8 mouse cellular contexts compared by ENCODE assay signal in genomic region chr8:94172809-94173732, GRCm38 (mm10). TPM values are rescaled to one million over a fixed set of nuclear protein-coding genes. Genes with fewer than 3 reads are reported as not detected.
A peak's percentile ranks its signal among the peaks of the same experiment; 100 is the strongest.
DNase-seq lines count a peak whose midpoint lies in the region; ATAC-seq and TF ChIP-seq lines count a peak whose summit lies in the region.

No protein-coding gene starts in this region.

- DNase-seq in left cerebral cortex, adult 2 months (ENCODE audit: extremely low spot score in 1 of 2, low spot score in 2 of 2): no peak
- DNase-seq in left cerebral cortex, adult 9 months (ENCODE audit: low spot score in 2 of 2): no peak
- DNase-seq in ZHBTc4 (ENCODE audit: low read depth, low spot score): peak; percentile 53
- DNase-seq in forebrain, postnatal 0 days: no peak
- DNase-seq in liver, adult 2 months (ENCODE audit: extremely low read depth, low read depth, low spot score): peak; percentile 39
- DNase-seq in ovary, postnatal 10 days (ENCODE audit: low spot score): no peak
- DNase-seq in adrenal gland, adult 8-10 months: no peak

- no peaks in the 10 kb centered on the region for H3K36me3 ChIP-seq in forebrain, postnatal 0 days (ENCODE audit: insufficient read depth)
- H3K36me3 ChIP-seq in liver, adult 2 months (ENCODE audit: control insufficient read depth, insufficient read depth, low read length): no peaks in the 10 kb centered on the region

- H3K9ac ChIP-seq in forebrain, postnatal 0 days: peak overlapping the region; percentile 60
- H3K9ac ChIP-seq in liver, adult 2 months (ENCODE audit: low read depth, low read length): peak overlapping the region; percentile 77

- no peak for TF ChIP-seq CTCF in left cerebral cortex, adult 2 months (IDR thresholded peaks at IDR 0.05)
- no peak for TF ChIP-seq CTCF in forebrain, postnatal 0 days (IDR thresholded peaks at IDR 0.05; ENCODE audit: low read depth)
- no peak for TF ChIP-seq CTCF in liver, adult 2 months (IDR thresholded peaks at IDR 0.05; ENCODE audit: low read depth, low read length)
- TF ChIP-seq CTCF in olfactory bulb, adult 2 months (IDR thresholded peaks at IDR 0.05; ENCODE audit: insufficient read depth, low read depth, low read length): no peak

- WGBS in forebrain, postnatal 0 days: 3% methylated on average over 39 of the region's 39 CpGs
- 4% methylated on average over 39 of the region's 39 CpGs for WGBS in liver, adult 2 months
- 6% methylated on average over 39 of the region's 39 CpGs for WGBS in olfactory bulb, adult 2 months

- intact Hi-C loops in left cerebral cortex, adult 2 months (cut with DNase I): no loop called here

- peak overlapping the region; percentile 91 for H3K4me2 ChIP-seq in forebrain, postnatal 0 days (ENCODE audit: low read depth)

- TF ChIP-seq POLR2A in liver, adult 2 months (IDR thresholded peaks at IDR 0.05; ENCODE audit: extremely low read depth, insufficient read depth, low read length): no peak
- no peak for TF ChIP-seq POLR2A in olfactory bulb, adult 2 months (IDR thresholded peaks at IDR 0.05; ENCODE audit: insufficient read depth, low read depth, low read length)

- 0 out of 2 replicates have a peak, but pooled peaks cover 3% of the 10 kb centered on the region for H3K4me1 ChIP-seq in forebrain, postnatal 0 days (ENCODE audit: insufficient read depth)
- H3K4me1 ChIP-seq in liver, adult 2 months (ENCODE audit: control insufficient read depth, insufficient read depth, low read length): peaks cover 12% of the 10 kb centered on the region
- peaks cover 21% of the 10 kb centered on the region for H3K4me1 ChIP-seq in olfactory bulb, adult 2 months (ENCODE audit: control insufficient read depth, insufficient read depth, low read length)

- peak; percentile 40 for ATAC-seq in forebrain, postnatal 0 days

- no peaks in the 10 kb centered on the region for H3K9me3 ChIP-seq in forebrain, postnatal 0 days (ENCODE audit: low read length)

- peaks cover 8% of the 10 kb centered on the region; the same call in 1 of the 2 replicates for H3K27me3 ChIP-seq in forebrain, postnatal 0 days (ENCODE audit: insufficient read depth, low read length)
- no peaks in the 10 kb centered on the region for H3K27me3 ChIP-seq in liver, adult 2 months (ENCODE audit: control insufficient read depth, insufficient read depth, low read length)

- H3K27ac ChIP-seq in left cerebral cortex, adult 2 months: peak overlapping the region; percentile 80
- H3K27ac ChIP-seq in forebrain, postnatal 0 days (ENCODE audit: low read depth, low read length): peak overlapping the region; percentile 42
- no peak overlapping the region; the same call in 1 of the 2 replicates for H3K27ac ChIP-seq in liver, adult 2 months (replicated peaks; ENCODE audit: insufficient read depth, low read depth, low read length)
- peak overlapping the region; percentile 77 for H3K27ac ChIP-seq in olfactory bulb, adult 2 months (ENCODE audit: insufficient read depth, low read depth, low read length)

- no peaks in the 10 kb centered on the region for H3K79me2 ChIP-seq in liver, adult 2 months (ENCODE audit: control insufficient read depth, insufficient read depth, low read length)

- peak overlapping the region; percentile 47 for H3K4me3 ChIP-seq in left cerebral cortex, adult 2 months
- H3K4me3 ChIP-seq in forebrain, postnatal 0 days (ENCODE audit: low read depth, low read length): peak overlapping the region; percentile 45
- peak overlapping the region; percentile 61 for H3K4me3 ChIP-seq in liver, adult 2 months (ENCODE audit: insufficient read depth, low read depth, low read length)
- peak overlapping the region; percentile 53 for H3K4me3 ChIP-seq in olfactory bulb, adult 2 months (ENCODE audit: insufficient read depth, low read depth, low read length)

RNA-seq across cellular contexts. Expression of gene Mt2, which starts 0.6 kb away (rescaled TPM):
- total RNA-seq in left cerebral cortex, adult 2 months (2021): 100 to 1,000 TPM; 384 to 423 TPM
- total RNA-seq in forebrain, postnatal 0 days (2014; rRNA removed): 36.4 and 88.1 TPM in 2 replicates
- 139 and 143 TPM in 2 replicates for polyA plus RNA-seq in forebrain, postnatal 0 days (2015; fragmentation: Nextera tagmentation; extraction: Ambion mirVana)
- 120 and 122 TPM in 2 replicates for total RNA-seq in liver, adult 2 months (2014; rRNA removed)
- polyA plus RNA-seq in liver, adult 2 months (2012; rRNA removed): 9.4 and 162 TPM in 2 replicates
- polyA plus RNA-seq in olfactory bulb, adult 2 months (2012; ENCODE audit: insufficient read depth, insufficient read length, low replicate concordance, missing spikeins): not detected in 2 replicates
- 100 to 1,000 TPM; 120 to 244 (median 215) TPM for total RNA-seq in adrenal gland, adult 8-10 months (2022)

RNA-seq across cellular contexts. Expression of gene Mt1, which starts 5.8 kb away (rescaled TPM):
- total RNA-seq in left cerebral cortex, adult 2 months (2021): 100 to 1,000 TPM; 490 to 507 TPM
- total RNA-seq in forebrain, postnatal 0 days (2014; rRNA removed): 205 and 418 TPM in 2 replicates
- 386 and 411 TPM in 2 replicates for polyA plus RNA-seq in forebrain, postnatal 0 days (2015; fragmentation: Nextera tagmentation; extraction: Ambion mirVana)
- 270 and 333 TPM in 2 replicates for total RNA-seq in liver, adult 2 months (2014; rRNA removed)
- polyA plus RNA-seq in liver, adult 2 months (2012; rRNA removed): 388 and 1,689 TPM in 2 replicates
- polyA plus RNA-seq in olfactory bulb, adult 2 months (2012; ENCODE audit: insufficient read depth, insufficient read length, low replicate concordance, missing spikeins): 885 TPM in 1 of 2 replicates, not detected in the other
- total RNA-seq in adrenal gland, adult 8-10 months (2022): 100 to 1,000 TPM; 179 to 332 (median 286) TPM

RNA-seq across cellular contexts. Expression of gene Mt3, which starts 20.7 kb away (rescaled TPM):
- 100 to 1,000 TPM; 848 to 875 TPM for total RNA-seq in left cerebral cortex, adult 2 months (2021)
- 151 and 445 TPM in 2 replicates for total RNA-seq in forebrain, postnatal 0 days (2014; rRNA removed)
- polyA plus RNA-seq in forebrain, postnatal 0 days (2015; fragmentation: Nextera tagmentation; extraction: Ambion mirVana): 316 and 341 TPM in 2 replicates
- total RNA-seq in liver, adult 2 months (2014; rRNA removed): not detected in 2 replicates
- 0.21 TPM in 1 of 2 replicates, not detected in the other for polyA plus RNA-seq in liver, adult 2 months (2012; rRNA removed)
- polyA plus RNA-seq in olfactory bulb, adult 2 months (2012; ENCODE audit: insufficient read depth, insufficient read length, low replicate concordance, missing spikeins): not detected in 2 replicates
- total RNA-seq in adrenal gland, adult 8-10 months (2022): 10 to 100 TPM in 2 of 4 experiments, 1 to 10 TPM in 2; 7.4 to 11.2 (median 9.6) TPM

RNA-seq across cellular contexts. Expression of gene Mt4, which starts 36.1 kb away (rescaled TPM):
- not detected for total RNA-seq in left cerebral cortex, adult 2 months (2021)
- not detected in 2 replicates for total RNA-seq in forebrain, postnatal 0 days (2014; rRNA removed)
- polyA plus RNA-seq in forebrain, postnatal 0 days (2015; fragmentation: Nextera tagmentation; extraction: Ambion mirVana): not detected in 2 replicates
- not detected in 2 replicates for total RNA-seq in liver, adult 2 months (2014; rRNA removed)
- polyA plus RNA-seq in liver, adult 2 months (2012; rRNA removed): not detected in 2 replicates
- not detected in 2 replicates for polyA plus RNA-seq in olfactory bulb, adult 2 months (2012; ENCODE audit: insufficient read depth, insufficient read length, low replicate concordance, missing spikeins)
- total RNA-seq in adrenal gland, adult 8-10 months (2022): not detected

RNA-seq across cellular contexts. Expression of gene Nup93, which starts 41.3 kb away (rescaled TPM):
- total RNA-seq in left cerebral cortex, adult 2 months (2021): 10 to 100 TPM; 48.7 to 51.4 TPM
- total RNA-seq in forebrain, postnatal 0 days (2014; rRNA removed): 43.7 and 44.5 TPM in 2 replicates
- polyA plus RNA-seq in forebrain, postnatal 0 days (2015; fragmentation: Nextera tagmentation; extraction: Ambion mirVana): 31.4 and 36.7 TPM in 2 replicates
- 2.3 and 3.2 TPM in 2 replicates for total RNA-seq in liver, adult 2 months (2014; rRNA removed)
- 3.4 and 4.6 TPM in 2 replicates for polyA plus RNA-seq in liver, adult 2 months (2012; rRNA removed)
- not detected in 2 replicates for polyA plus RNA-seq in olfactory bulb, adult 2 months (2012; ENCODE audit: insufficient read depth, insufficient read length, low replicate concordance, missing spikeins)
- total RNA-seq in adrenal gland, adult 8-10 months (2022): 10 to 100 TPM; 14.4 to 19.4 (median 17.0) TPM

Comparison
In these comparisons a context has a peak if more than half of its experiments do, and no peak if none do; other contexts are left out.
1. DNase-seq: peak in ZHBTc4 (single experiment) and liver, adult 2 months (single experiment); none in left cerebral cortex, adult 2 months (0 of 2), left cerebral cortex, adult 9 months (0 of 2), forebrain, postnatal 0 days (single experiment), ovary, postnatal 10 days (single experiment) and adrenal gland, adult 8-10 months (single experiment).
2. RNA of gene Mt3, which starts 20.7 kb away (total RNA-seq): 848 to 875 TPM in left cerebral cortex, adult 2 months and 151 to 445 TPM in forebrain, postnatal 0 days; 7.4 to 11.2 TPM in adrenal gland, adult 8-10 months and not detected in liver, adult 2 months; every median in the first group is over 10 times any median in the second.
3. Peak in every context shown above with its lines, with median percentiles within 50 percentile points of each other: H3K4me3 ChIP-seq.